Mouse (Mus musculus): ENCODE measurements around the gene Vmn1r101. TPM values are rescaled to one million over a fixed set of nuclear protein-coding genes. Genes with fewer than 3 reads are reported as not detected.
"Not testable (repeated sequence)": the region's sequence is repeated elsewhere in the genome, so short reads cannot be mapped to it uniquely, and the experiment has no call there.

Vmn1r101 gene
- not detected in 2 replicates for polyA plus RNA-seq (2014; fragmentation: Nextera tagmentation; extraction: Ambion mirVana)

DNA sequence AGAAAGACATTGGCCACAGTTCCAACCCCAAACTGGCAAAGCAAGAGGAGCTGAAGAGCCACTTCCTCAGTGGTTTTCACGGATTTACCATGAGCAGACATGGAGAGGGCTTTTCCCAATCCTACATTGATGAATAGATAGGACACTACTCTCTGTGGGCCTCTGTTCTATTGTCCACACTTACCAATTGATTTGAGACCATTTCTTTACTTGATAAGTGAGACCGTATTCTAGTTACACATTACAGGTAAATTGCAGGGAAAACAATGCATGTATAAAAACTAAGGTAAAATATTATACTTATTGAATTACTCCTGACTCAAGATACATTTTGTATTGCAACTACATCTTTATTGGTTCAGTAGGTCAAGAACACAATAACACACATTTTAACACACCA, at the start of gene Vmn1r101:
Gene Vmn1r101, minus strand, starts transcription at position 101 of the 400 bp plus-strand sequence.
- not testable (repeated sequence) for H3K27me3 ChIP-seq (ENCODE audit: control insufficient read depth, insufficient read depth, low read length); H3K36me3 ChIP-seq (ENCODE audit: control insufficient read depth, insufficient read depth, low read length); H3K9me3 ChIP-seq (ENCODE audit: control insufficient read depth, low read length); H3K4me1 ChIP-seq (ENCODE audit: control insufficient read depth, insufficient read depth, low read length); DNase-seq; H3K9ac ChIP-seq (replicated peaks; ENCODE audit: low read length); H3K4me3 ChIP-seq (replicated peaks; ENCODE audit: low read depth, low read length); H3K27ac ChIP-seq (replicated peaks; ENCODE audit: low read depth, low read length); H3K4me2 ChIP-seq (ENCODE audit: low read length); ATAC-seq (ENCODE audit: low FRiP score, low TSS enrichment)
- WGBS = no CpG with 5 or more reads among the region's 2 CpGs

DNA sequence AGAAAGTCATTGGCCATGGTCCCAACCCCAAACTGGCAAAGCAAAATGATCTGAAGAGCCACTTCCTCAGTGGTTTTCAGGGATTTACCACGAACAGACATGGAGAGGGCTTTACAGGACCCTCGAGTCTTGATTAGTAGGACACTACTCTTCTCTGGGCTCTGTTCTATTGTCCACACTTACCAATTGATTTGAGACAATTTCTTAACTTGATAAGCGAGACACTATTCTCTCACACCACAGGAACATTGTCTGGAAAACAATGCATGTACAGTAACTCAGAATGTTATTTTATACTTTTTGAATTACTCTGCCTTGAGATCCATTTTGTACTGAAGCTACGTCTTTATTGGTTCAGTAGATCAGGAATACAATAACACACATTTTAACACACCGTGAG, 32.4 kb upstream of the Vmn1r101 start, which contains the start of gene Gm10670:
Gene Gm10670, minus strand, starts transcription at position 101 of the 400 bp plus-strand sequence.
- DNase-seq; H3K36me3 ChIP-seq (ENCODE audit: control insufficient read depth, insufficient read depth, low read length); H3K4me3 ChIP-seq (replicated peaks; ENCODE audit: low read depth, low read length); ATAC-seq (ENCODE audit: low FRiP score, low TSS enrichment); H3K9ac ChIP-seq (replicated peaks; ENCODE audit: low read length); H3K4me2 ChIP-seq (ENCODE audit: low read length); H3K27ac ChIP-seq (replicated peaks; ENCODE audit: low read depth, low read length); H3K27me3 ChIP-seq (ENCODE audit: control insufficient read depth, insufficient read depth, low read length); H3K4me1 ChIP-seq (ENCODE audit: control insufficient read depth, insufficient read depth, low read length); H3K9me3 ChIP-seq (ENCODE audit: control insufficient read depth, low read length): not testable (repeated sequence)
- no CpG with 5 or more reads among the region's 5 CpGs for WGBS

DNA sequence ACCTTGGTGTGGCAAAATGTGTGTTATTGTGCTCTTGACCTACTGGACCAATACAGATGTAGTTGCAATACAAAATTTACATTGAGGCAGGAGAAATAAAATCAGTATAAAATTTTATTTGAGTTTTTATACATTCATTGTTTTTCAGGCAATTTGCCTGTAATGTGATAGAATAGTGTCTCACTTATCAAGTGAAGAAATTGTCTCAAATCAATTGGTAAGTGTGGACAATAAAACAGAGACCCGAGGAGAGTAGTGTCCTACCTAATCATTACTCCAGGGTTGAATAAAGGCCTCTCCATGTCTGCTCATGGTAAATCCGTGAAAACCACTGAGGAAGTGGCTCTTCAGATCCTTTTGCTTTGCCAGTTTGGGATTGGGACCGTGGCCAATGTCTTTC, 24.8 kb downstream of the Vmn1r101 start, which contains the start of gene Vmn1r100:
Gene Vmn1r100, plus strand, starts transcription at position 301 of the 400 bp plus-strand sequence.
- not testable (repeated sequence) for H3K9me3 ChIP-seq (ENCODE audit: control insufficient read depth, low read length); H3K9ac ChIP-seq (replicated peaks; ENCODE audit: low read length); H3K36me3 ChIP-seq (ENCODE audit: control insufficient read depth, insufficient read depth, low read length); H3K4me3 ChIP-seq (replicated peaks; ENCODE audit: low read depth, low read length); ATAC-seq (ENCODE audit: low FRiP score, low TSS enrichment); H3K27me3 ChIP-seq (ENCODE audit: control insufficient read depth, insufficient read depth, low read length); H3K4me2 ChIP-seq (ENCODE audit: low read length); DNase-seq; H3K27ac ChIP-seq (replicated peaks; ENCODE audit: low read depth, low read length); H3K4me1 ChIP-seq (ENCODE audit: control insufficient read depth, insufficient read depth, low read length)
- WGBS = no CpG with 5 or more reads among the region's 3 CpGs

Other genes starting within 250 kb of the Vmn1r101 start
- not detected in 2 replicates for gene Vmn1r95, start 248.9 kb downstream of the Vmn1r101 start, polyA plus RNA-seq (2014; fragmentation: Nextera tagmentation; extraction: Ambion mirVana)
- not detected in 2 replicates for gene Gm6164, start 237.0 kb downstream of the Vmn1r101 start, polyA plus RNA-seq (2014; fragmentation: Nextera tagmentation; extraction: Ambion mirVana)
- not detected in 2 replicates for gene Gm4498, start 208.8 kb downstream of the Vmn1r101 start, polyA plus RNA-seq (2014; fragmentation: Nextera tagmentation; extraction: Ambion mirVana)
- gene Gm5890, start 179.8 kb downstream of the Vmn1r101 start, polyA plus RNA-seq (2014; fragmentation: Nextera tagmentation; extraction: Ambion mirVana) = not detected in 2 replicates
- gene Gm4133, start 108.5 kb downstream of the Vmn1r101 start, polyA plus RNA-seq (2014; fragmentation: Nextera tagmentation; extraction: Ambion mirVana) = not detected in 2 replicates
- gene Gm5728, start 67.2 kb downstream of the Vmn1r101 start, polyA plus RNA-seq (2014; fragmentation: Nextera tagmentation; extraction: Ambion mirVana) = not detected in 2 replicates
- gene Vmn1r100, start 24.7 kb downstream of the Vmn1r101 start, polyA plus RNA-seq (2014; fragmentation: Nextera tagmentation; extraction: Ambion mirVana) = not detected in 2 replicates
- gene Gm10670, start 32.3 kb upstream of the Vmn1r101 start, polyA plus RNA-seq (2014; fragmentation: Nextera tagmentation; extraction: Ambion mirVana) = not detected in 2 replicates
- gene Vmn1r103, start 67.9 kb upstream of the Vmn1r101 start, polyA plus RNA-seq (2014; fragmentation: Nextera tagmentation; extraction: Ambion mirVana) = not detected in 2 replicates
- gene Vmn1r104, start 91.2 kb upstream of the Vmn1r101 start, polyA plus RNA-seq (2014; fragmentation: Nextera tagmentation; extraction: Ambion mirVana) = not detected in 2 replicates
- not detected in 2 replicates for gene Gm5726, start 103.2 kb upstream of the Vmn1r101 start, polyA plus RNA-seq (2014; fragmentation: Nextera tagmentation; extraction: Ambion mirVana)
- gene Gm4141, start 133.6 kb upstream of the Vmn1r101 start, polyA plus RNA-seq (2014; fragmentation: Nextera tagmentation; extraction: Ambion mirVana) = not detected in 2 replicates
- gene Gm4513, start 156.4 kb upstream of the Vmn1r101 start, polyA plus RNA-seq (2014; fragmentation: Nextera tagmentation; extraction: Ambion mirVana) = not detected in 2 replicates
- gene Vmn1r107, start 226.3 kb upstream of the Vmn1r101 start, polyA plus RNA-seq (2014; fragmentation: Nextera tagmentation; extraction: Ambion mirVana) = not detected in 2 replicates